Mouse (Mus musculus) megakaryocyte, embryonic 14.5 days (primary cell): ENCODE results near the gene D230025D16Rik. TPM values are rescaled to one million over a fixed set of nuclear protein-coding genes. Genes with fewer than 3 reads are reported as not detected.

Experiments used
- H3K27me3 ChIP-seq: replicated peaks from 2 replicates; pipeline ENCODE3; 2012; ENCODE audit warnings: inconsistent platforms
- H3K36me3 ChIP-seq: replicated peaks from 2 replicates; pipeline ENCODE3; 2012; ENCODE audit warnings: low read length, inconsistent platforms, mixed read lengths
- H3K4me1 ChIP-seq: 2 replicates; pipeline ENCODE4 v1.6.1; 2012; ENCODE audit warnings: inconsistent platforms
- H3K4me3 ChIP-seq: replicated peaks from 2 replicates; pipeline ENCODE3; 2012; ENCODE audit warnings: moderate library complexity, mild to moderate bottlenecking, inconsistent platforms
- H3K9me3 ChIP-seq: 2 replicates; pipeline ENCODE4 v1.6.1; 2012; ENCODE audit warnings: inconsistent platforms
- FLI1 ChIP-seq: IDR thresholded peaks from 2 replicates; pipeline ENCODE4 v1.6.1; 2012; ENCODE audit warnings: low read length, inconsistent platforms, mixed read lengths
- GATA1 ChIP-seq: IDR thresholded peaks from 3 replicates; pipeline ENCODE4 v1.6.1; 2012; ENCODE audit warnings: mixed read lengths, low read length, inconsistent platforms, borderline replicate concordance
- polyA plus RNA-seq: library from polyadenylated mRNA; stranded (reverse); fragments of >175 nt; gene quantifications from 2 replicates; pipeline ENCODE4 v1.2.3, GENCODE M21; 2012; ENCODE audit warnings: low replicate concordance; ENCODE audit not compliant: insufficient read depth

D230025D16Rik gene
- polyA plus RNA-seq, 1 experiment: 2.1 TPM

DNA sequence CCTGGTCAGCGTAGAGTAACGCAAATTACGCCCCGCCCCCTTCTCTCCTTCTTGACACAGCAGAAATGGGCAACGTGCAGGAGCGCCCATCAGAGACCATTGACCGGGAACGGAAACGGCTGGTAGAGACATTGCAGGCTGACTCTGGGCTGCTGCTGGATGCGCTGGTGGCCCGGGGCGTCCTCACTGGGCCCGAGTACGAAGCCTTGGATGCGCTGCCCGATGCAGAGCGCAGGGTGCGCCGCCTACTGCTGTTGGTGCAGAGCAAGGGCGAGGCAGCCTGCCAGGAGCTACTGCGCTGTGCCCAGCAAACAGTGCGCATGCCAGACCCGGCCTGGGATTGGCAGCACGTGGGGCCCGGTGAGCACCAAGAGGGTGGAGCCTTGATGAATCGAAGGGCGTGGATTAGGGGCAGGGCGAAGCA lies 54.0 kb downstream of the D230025D16Rik start:
- no peak for TF ChIP-seq FLI1
- no peak for TF ChIP-seq GATA1
- Histone ChIP-seq H3K27me3 (peaks cover 73% of the 10 kb centered on the region), H3K4me3 (peak overlapping the region; percentile 89), H3K4me1 (peaks cover 59% of the 10 kb centered on the region), H3K36me3 (peaks cover 10% of the 10 kb centered on the region), H3K9me3 (peaks cover 3% of the 10 kb centered on the region; the same call in 1 of the 2 replicates)

DNA sequence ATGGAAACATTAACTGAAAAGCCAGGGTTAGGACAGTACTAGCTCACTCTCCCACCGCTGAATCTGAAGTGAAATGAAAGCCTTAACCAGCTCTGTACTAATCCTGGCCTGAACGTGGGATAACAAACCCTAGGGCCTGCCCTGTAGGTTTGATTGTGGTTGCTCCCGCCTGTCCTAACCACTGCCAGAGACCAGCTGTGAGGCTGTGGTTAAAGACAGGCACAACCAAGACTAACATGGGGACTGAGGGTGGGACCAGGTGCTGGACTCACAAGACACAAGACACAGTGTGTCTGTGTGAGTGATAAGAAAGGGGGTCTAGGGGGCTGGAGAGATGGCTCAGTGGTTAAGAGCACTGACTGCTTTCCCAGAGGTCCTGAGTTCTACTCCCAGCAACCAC lies 55.6 kb downstream of the D230025D16Rik start:
- Histone ChIP-seq H3K4me1 (peaks cover 58% of the 10 kb centered on the region), H3K36me3 (peaks cover 16% of the 10 kb centered on the region), H3K9me3 (peaks cover 3% of the 10 kb centered on the region; the same call in 1 of the 2 replicates), H3K27me3 (peaks cover 62% of the 10 kb centered on the region), H3K4me3 (no peak overlapping the region)
- no peak for TF ChIP-seq GATA1
- TF ChIP-seq FLI1: no peak

- peaks cover 53% of the 10 kb centered on the region for H3K27me3 ChIP-seq
- H3K36me3 ChIP-seq: peaks cover 16% of the 10 kb centered on the region
- no peak for TF ChIP-seq FLI1
- TF ChIP-seq GATA1: no peak
- H3K4me3 ChIP-seq: no peak overlapping the region
- H3K9me3 ChIP-seq: peaks cover 3% of the 10 kb centered on the region; the same call in 1 of the 2 replicates
- H3K4me1 ChIP-seq: peaks cover 54% of the 10 kb centered on the region
Observed at GRCm38 (mm10) chr8:105281821-105282220, 56.9 kb downstream of the D230025D16Rik start.

- H3K4me3 ChIP-seq: no peak overlapping the region
Observed at GRCm38 (mm10) chr8:105282239-105282638, 57.3 kb downstream of the D230025D16Rik start.

DNA sequence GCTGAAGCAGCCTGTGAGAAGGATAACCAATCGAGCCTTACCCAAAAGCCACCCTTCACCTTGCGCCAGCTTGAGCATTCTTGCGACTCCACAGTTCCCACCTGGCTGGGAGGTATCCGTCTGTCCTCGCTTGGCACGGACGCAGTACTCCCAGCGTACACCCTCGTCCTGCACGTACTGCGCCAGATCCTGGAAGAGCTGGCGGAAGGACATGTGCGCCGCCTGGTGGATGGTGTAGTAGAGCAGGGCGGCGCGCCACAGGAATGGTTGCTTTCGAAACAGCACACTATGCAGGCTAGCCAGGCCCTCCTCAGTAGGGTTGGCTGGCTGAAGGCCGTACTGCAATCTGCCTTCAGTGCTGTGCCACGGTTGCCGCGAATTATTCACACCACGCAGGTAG lies 58.1 kb downstream of the D230025D16Rik start:
- TF ChIP-seq FLI1 (no peak), GATA1 (no peak)
- Histone ChIP-seq H3K4me3 (peak overlapping the region; percentile 89), H3K27me3 (peaks cover 40% of the 10 kb centered on the region), H3K36me3 (peaks cover 16% of the 10 kb centered on the region), H3K4me1 (peaks cover 50% of the 10 kb centered on the region), H3K9me3 (peaks cover 3% of the 10 kb centered on the region; the same call in 1 of the 2 replicates)

More at GRCm38 (mm10) chr8:105282239-105282638, 57.3 kb downstream of the D230025D16Rik start:
- Histone ChIP-seq H3K27me3 (peaks cover 49% of the 10 kb centered on the region), H3K4me1 (peaks cover 52% of the 10 kb centered on the region), H3K36me3 (peaks cover 16% of the 10 kb centered on the region), H3K9me3 (peaks cover 3% of the 10 kb centered on the region; the same call in 1 of the 2 replicates)
- TF ChIP-seq GATA1 (no peak), FLI1 (no peak)

GRCm38 (mm10) chr8:105285514-105285913 lies 60.6 kb downstream of the D230025D16Rik start:
- Histone ChIP-seq H3K4me3 (no peak overlapping the region), H3K36me3 (peaks cover 16% of the 10 kb centered on the region), H3K27me3 (peaks cover 17% of the 10 kb centered on the region), H3K4me1 (peaks cover 55% of the 10 kb centered on the region), H3K9me3 (peaks cover 3% of the 10 kb centered on the region; the same call in 1 of the 2 replicates)
- TF ChIP-seq GATA1: no peak
- TF ChIP-seq FLI1: no peak

GRCm38 (mm10) chr8:105286907-105287306 lies 62.0 kb downstream of the D230025D16Rik start:
- Histone ChIP-seq H3K27me3 (peaks cover 11% of the 10 kb centered on the region), H3K9me3 (no peaks in the 10 kb centered on the region), H3K4me1 (peaks cover 62% of the 10 kb centered on the region), H3K36me3 (peaks cover 10% of the 10 kb centered on the region), H3K4me3 (no peak overlapping the region)
- TF ChIP-seq FLI1: no peak
- TF ChIP-seq GATA1: no peak

- Histone ChIP-seq H3K4me1 (peaks cover 58% of the 10 kb centered on the region), H3K36me3 (peaks cover 19% of the 10 kb centered on the region), H3K4me3 (no peak overlapping the region), H3K9me3 (no peaks in the 10 kb centered on the region), H3K27me3 (peaks cover 9% of the 10 kb centered on the region)
- TF ChIP-seq GATA1: no peak
- no peak for TF ChIP-seq FLI1
Observed at GRCm38 (mm10) chr8:105288231-105288630, 63.3 kb downstream of the D230025D16Rik start.

- TF ChIP-seq FLI1 (no peak), GATA1 (no peak; the same call in 2 of the 3 replicates)
- Histone ChIP-seq H3K9me3 (no peaks in the 10 kb centered on the region), H3K27me3 (peaks cover 9% of the 10 kb centered on the region), H3K36me3 (peaks cover 28% of the 10 kb centered on the region), H3K4me1 (peaks cover 61% of the 10 kb centered on the region), H3K4me3 (peak overlapping the region; percentile 94)
Observed at GRCm38 (mm10) chr8:105288958-105289732, 64.2 kb downstream of the D230025D16Rik start.

DNA sequence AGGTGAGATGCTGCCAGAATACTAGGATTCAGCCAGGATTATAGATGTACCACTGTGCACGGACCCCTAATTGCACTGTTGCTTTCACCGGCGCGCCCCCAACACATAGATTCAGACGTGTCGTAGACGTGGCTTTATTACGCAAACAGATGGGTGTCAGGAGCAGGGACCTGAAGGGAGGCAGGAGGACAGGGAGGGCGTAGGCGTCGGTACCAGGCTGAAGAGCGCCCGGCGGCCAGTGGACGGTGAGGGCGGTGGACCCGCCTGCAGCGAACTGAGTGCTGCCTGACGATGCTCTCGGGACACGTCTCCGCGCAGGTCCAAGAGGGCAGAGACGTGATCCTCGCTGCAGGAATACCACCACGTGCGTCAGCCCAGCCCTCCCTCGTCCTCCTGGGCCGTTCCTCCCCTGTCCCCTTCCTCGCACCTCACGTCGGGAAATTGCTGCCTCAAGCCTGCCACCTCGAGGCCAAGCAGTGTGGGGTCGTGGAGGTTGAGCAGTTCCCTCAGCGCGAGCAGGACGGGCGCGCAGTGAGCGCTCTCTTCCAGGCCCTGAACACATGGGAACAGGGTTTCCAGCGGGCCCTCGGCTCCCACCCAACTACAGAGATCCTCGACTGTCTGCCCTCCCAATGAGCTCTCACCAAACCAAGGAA lies 65.0 kb downstream of the D230025D16Rik start, which contains the start of gene 4931428F04Rik:
4931428F04Rik (minus strand) TSS at position 60 of the 656 bp plus-strand sequence.
- H3K4me1 ChIP-seq: peaks cover 67% of the 10 kb centered on the region
- peak within 1 kb of the TSS; percentile 94 for H3K4me3 ChIP-seq
- no peak for TF ChIP-seq FLI1
- TF ChIP-seq GATA1: no peak

More for the DNA sequence above, 65.0 kb downstream of the D230025D16Rik start, which contains the start of gene 4931428F04Rik:
- H3K9me3 ChIP-seq: no peaks in the 10 kb centered on the region
- H3K27me3 ChIP-seq: peaks cover 6% of the 10 kb centered on the region
- peaks cover 32% of the 10 kb centered on the region for H3K36me3 ChIP-seq
